Mouse (Mus musculus): ENCODE results near the gene Gm8947. TPM values are rescaled to one million over a fixed set of nuclear protein-coding genes. Genes with fewer than 3 reads are reported as not detected.
A peak's percentile ranks its signal among the peaks of the same experiment; 100 is the strongest.

Gm8947 gene
- polyA plus RNA-seq, 1 experiment from 2014 or later: 0.55 TPM

GRCm38 (mm10) chr1:151156777-151157632 lies 35.2 kb upstream of the Gm8947 start:
- no peaks in the 10 kb centered on the region for H3K4me1 ChIP-seq (replicated peaks; ENCODE audit: control insufficient read depth, insufficient read depth, low read length)
- no peak overlapping the region for H3K27ac ChIP-seq (ENCODE audit: low read depth, low read length)
- H3K9me3 ChIP-seq (ENCODE audit: control insufficient read depth, low read length): no peaks in the 10 kb centered on the region
- no peaks in the 10 kb centered on the region for H3K27me3 ChIP-seq (replicated peaks; ENCODE audit: control insufficient read depth, insufficient read depth, low read length)
- no peak overlapping the region for H3K9ac ChIP-seq (ENCODE audit: low read depth, low read length)
- no peak overlapping the region for H3K4me3 ChIP-seq (ENCODE audit: low read depth, low read length)
- H3K36me3 ChIP-seq (ENCODE audit: control insufficient read depth, insufficient read depth, low read length): no peaks in the 10 kb centered on the region
- no peak overlapping the region for H3K4me2 ChIP-seq
- 48% methylated on average over 7 of the region's 7 CpGs for WGBS
- no peak for DNase-seq (ENCODE audit: low spot score)
- ATAC-seq (replicated peaks; ENCODE audit: low FRiP score): peak; percentile 72

- Histone ChIP-seq H3K27ac (ENCODE audit: low read depth, low read length) (no peak overlapping the region), H3K4me2 (no peak overlapping the region), H3K4me3 (ENCODE audit: low read depth, low read length) (no peak overlapping the region), H3K27me3 (replicated peaks; ENCODE audit: control insufficient read depth, insufficient read depth, low read length) (no peaks in the 10 kb centered on the region), H3K4me1 (replicated peaks; ENCODE audit: control insufficient read depth, insufficient read depth, low read length) (no peaks in the 10 kb centered on the region), H3K36me3 (ENCODE audit: control insufficient read depth, insufficient read depth, low read length) (no peaks in the 10 kb centered on the region), H3K9ac (ENCODE audit: low read depth, low read length) (no peak overlapping the region), H3K9me3 (ENCODE audit: control insufficient read depth, low read length) (no peaks in the 10 kb centered on the region)
- 81% methylated on average over 9 of the region's 9 CpGs for whole genome bisulfite sequencing
- no peak for DNase-seq (ENCODE audit: low spot score)
- no peak for ATAC-seq (replicated peaks; ENCODE audit: low FRiP score)
Observed at GRCm38 (mm10) chr1:151157963-151158856, 34.0 kb upstream of the Gm8947 start.

GRCm38 (mm10) chr1:151158857-151159510 lies 33.2 kb upstream of the Gm8947 start:
- Histone ChIP-seq H3K4me2 (no peak overlapping the region), H3K36me3 (ENCODE audit: control insufficient read depth, insufficient read depth, low read length) (no peaks in the 10 kb centered on the region), H3K9me3 (ENCODE audit: control insufficient read depth, low read length) (no peaks in the 10 kb centered on the region), H3K4me3 (ENCODE audit: low read depth, low read length) (no peak overlapping the region), H3K4me1 (replicated peaks; ENCODE audit: control insufficient read depth, insufficient read depth, low read length) (no peaks in the 10 kb centered on the region), H3K9ac (ENCODE audit: low read depth, low read length) (no peak overlapping the region), H3K27me3 (replicated peaks; ENCODE audit: control insufficient read depth, insufficient read depth, low read length) (no peaks in the 10 kb centered on the region), H3K27ac (ENCODE audit: low read depth, low read length) (no peak overlapping the region)
- DNase-seq (ENCODE audit: low spot score): no peak
- WGBS: 81% methylated on average over 2 of the region's 2 CpGs
- no peak for ATAC-seq (replicated peaks; ENCODE audit: low FRiP score)

- Histone ChIP-seq H3K9ac (ENCODE audit: low read depth, low read length) (no peak overlapping the region), H3K4me1 (replicated peaks; ENCODE audit: control insufficient read depth, insufficient read depth, low read length) (peaks cover 22% of the 10 kb centered on the region), H3K27ac (ENCODE audit: low read depth, low read length) (peak overlapping the region; percentile 16; the same call in 1 of the 2 replicates), H3K9me3 (ENCODE audit: control insufficient read depth, low read length) (no peaks in the 10 kb centered on the region), H3K27me3 (replicated peaks; ENCODE audit: control insufficient read depth, insufficient read depth, low read length) (no peaks in the 10 kb centered on the region), H3K36me3 (ENCODE audit: control insufficient read depth, insufficient read depth, low read length) (no peaks in the 10 kb centered on the region), H3K4me3 (ENCODE audit: low read depth, low read length) (no peak overlapping the region), H3K4me2 (peak overlapping the region; percentile 27)
- no peak for DNase-seq (ENCODE audit: low spot score)
- peak; percentile 57 for ATAC-seq (replicated peaks; ENCODE audit: low FRiP score)
- WGBS: 17% methylated on average over 8 of the region's 8 CpGs
Observed at GRCm38 (mm10) chr1:151166031-151166430, 26.1 kb upstream of the Gm8947 start.

- H3K27ac ChIP-seq (ENCODE audit: low read depth, low read length): peak overlapping the region; percentile 71
- peak; percentile 33 for ATAC-seq (replicated peaks; ENCODE audit: low FRiP score)
- H3K9me3 ChIP-seq (ENCODE audit: control insufficient read depth, low read length): no peaks in the 10 kb centered on the region
- WGBS: 34% methylated on average over 12 of the region's 12 CpGs
- H3K4me1 ChIP-seq (replicated peaks; ENCODE audit: control insufficient read depth, insufficient read depth, low read length): peaks cover 22% of the 10 kb centered on the region
- peak overlapping the region; percentile 38 for H3K4me2 ChIP-seq
- H3K9ac ChIP-seq (ENCODE audit: low read depth, low read length): peak overlapping the region; percentile 34; the same call in 1 of the 2 replicates
- no peaks in the 10 kb centered on the region for H3K27me3 ChIP-seq (replicated peaks; ENCODE audit: control insufficient read depth, insufficient read depth, low read length)
- H3K36me3 ChIP-seq (ENCODE audit: control insufficient read depth, insufficient read depth, low read length): no peaks in the 10 kb centered on the region
- H3K4me3 ChIP-seq (ENCODE audit: low read depth, low read length): no peak overlapping the region
- DNase-seq (ENCODE audit: low spot score): no peak
Observed at GRCm38 (mm10) chr1:151167297-151168047, 24.7 kb upstream of the Gm8947 start.

- Histone ChIP-seq H3K9me3 (ENCODE audit: control insufficient read depth, low read length) (no peaks in the 10 kb centered on the region), H3K4me3 (ENCODE audit: low read depth, low read length) (no peak overlapping the region), H3K27me3 (replicated peaks; ENCODE audit: control insufficient read depth, insufficient read depth, low read length) (no peaks in the 10 kb centered on the region), H3K4me2 (no peak overlapping the region), H3K27ac (ENCODE audit: low read depth, low read length) (no peak overlapping the region), H3K9ac (ENCODE audit: low read depth, low read length) (no peak overlapping the region), H3K36me3 (ENCODE audit: control insufficient read depth, insufficient read depth, low read length) (no peaks in the 10 kb centered on the region), H3K4me1 (replicated peaks; ENCODE audit: control insufficient read depth, insufficient read depth, low read length) (peaks cover 22% of the 10 kb centered on the region)
- WGBS: 67% methylated on average over 3 of the region's 3 CpGs
- DNase-seq (ENCODE audit: low spot score) (no peak), ATAC-seq (replicated peaks; ENCODE audit: low FRiP score) (no peak)
Observed at GRCm38 (mm10) chr1:151168637-151169036, 23.5 kb upstream of the Gm8947 start.

- H3K9ac ChIP-seq (ENCODE audit: low read depth, low read length): no peak overlapping the region
- H3K4me2 ChIP-seq: no peak overlapping the region
- peaks cover 16% of the 10 kb centered on the region for H3K4me1 ChIP-seq (replicated peaks; ENCODE audit: control insufficient read depth, insufficient read depth, low read length)
- no peaks in the 10 kb centered on the region for H3K27me3 ChIP-seq (replicated peaks; ENCODE audit: control insufficient read depth, insufficient read depth, low read length)
- no peaks in the 10 kb centered on the region for H3K9me3 ChIP-seq (ENCODE audit: control insufficient read depth, low read length)
- 60% methylated on average over 2 of the region's 2 CpGs for WGBS
- no peak overlapping the region for H3K4me3 ChIP-seq (ENCODE audit: low read depth, low read length)
- H3K27ac ChIP-seq (ENCODE audit: low read depth, low read length): no peak overlapping the region
- no peaks in the 10 kb centered on the region for H3K36me3 ChIP-seq (ENCODE audit: control insufficient read depth, insufficient read depth, low read length)
- ATAC-seq (replicated peaks; ENCODE audit: low FRiP score): no peak
- no peak for DNase-seq (ENCODE audit: low spot score)
Observed at GRCm38 (mm10) chr1:151171572-151172461, 20.4 kb upstream of the Gm8947 start.
